Mouse (Mus musculus) testis, postnatal 10 days (tissue): ENCODE data around the gene Tbcd.
"Not testable (repeated sequence)": the region's sequence is repeated elsewhere in the genome, so short reads cannot be mapped to it uniquely, and the experiment has no call there.

Source experiments
- DNase-seq: peaks from one replicate; pipeline ENCODE4 v3.0.0; 2021; ENCODE audit warnings: low spot score

Tbcd gene

DNA sequence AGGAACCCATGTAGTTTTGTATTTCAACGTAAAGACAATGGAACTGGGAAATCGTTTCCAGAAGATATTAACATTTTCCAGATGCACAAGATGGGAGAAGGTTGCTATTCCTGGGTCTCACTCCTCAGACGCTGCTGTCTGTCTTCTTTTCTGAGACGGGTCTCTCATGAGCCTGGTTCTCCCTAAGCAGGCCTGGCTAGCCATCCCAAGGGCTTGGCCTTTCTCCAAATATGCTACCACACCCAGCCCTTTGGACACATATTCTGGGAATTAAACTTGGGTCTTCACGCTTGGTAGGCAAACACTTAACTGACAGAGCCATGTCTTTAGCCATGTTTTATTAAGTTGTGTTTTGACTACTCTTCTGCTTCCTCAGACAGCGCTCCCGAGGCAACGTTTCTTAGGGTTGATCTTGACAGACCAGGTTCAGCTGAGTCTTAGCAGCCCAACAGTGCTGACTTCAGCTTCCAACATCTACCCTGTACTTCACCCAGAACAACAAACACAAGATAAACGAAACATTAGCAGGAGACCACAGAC, 202.7 kb downstream of the Tbcd start:
- no peak for DNase-seq

DNA sequence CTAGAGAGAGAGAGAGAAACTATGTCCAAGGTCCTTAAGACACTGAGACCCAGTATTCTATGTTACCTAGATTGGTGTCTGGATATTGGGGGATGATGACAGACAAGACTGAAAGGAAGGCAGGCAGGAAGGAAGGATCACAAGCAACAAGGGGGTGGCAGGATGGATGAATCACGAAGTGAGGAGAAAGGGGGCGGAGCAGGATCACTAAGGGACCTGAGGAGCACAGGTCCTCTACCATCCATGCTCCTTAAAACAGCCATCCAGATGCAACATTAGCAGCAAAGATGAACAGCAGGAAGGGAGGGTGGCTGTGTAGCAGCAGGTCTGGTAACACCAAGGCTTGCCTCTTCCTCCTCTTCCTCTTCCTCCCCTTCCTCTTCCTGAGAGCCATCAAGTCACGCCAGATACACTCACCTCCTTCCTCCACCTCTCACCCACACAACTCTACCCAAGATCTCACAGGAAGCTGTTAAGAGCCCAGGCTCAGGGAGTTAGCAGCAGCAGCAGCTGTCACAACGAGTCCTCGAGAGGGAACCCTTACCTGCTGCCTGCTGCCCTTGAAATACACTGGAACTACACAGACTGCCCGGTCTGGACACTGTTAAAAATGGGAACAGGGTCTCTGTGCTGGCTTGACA, 203.5 kb downstream of the Tbcd start:
- no peak for DNase-seq

DNA sequence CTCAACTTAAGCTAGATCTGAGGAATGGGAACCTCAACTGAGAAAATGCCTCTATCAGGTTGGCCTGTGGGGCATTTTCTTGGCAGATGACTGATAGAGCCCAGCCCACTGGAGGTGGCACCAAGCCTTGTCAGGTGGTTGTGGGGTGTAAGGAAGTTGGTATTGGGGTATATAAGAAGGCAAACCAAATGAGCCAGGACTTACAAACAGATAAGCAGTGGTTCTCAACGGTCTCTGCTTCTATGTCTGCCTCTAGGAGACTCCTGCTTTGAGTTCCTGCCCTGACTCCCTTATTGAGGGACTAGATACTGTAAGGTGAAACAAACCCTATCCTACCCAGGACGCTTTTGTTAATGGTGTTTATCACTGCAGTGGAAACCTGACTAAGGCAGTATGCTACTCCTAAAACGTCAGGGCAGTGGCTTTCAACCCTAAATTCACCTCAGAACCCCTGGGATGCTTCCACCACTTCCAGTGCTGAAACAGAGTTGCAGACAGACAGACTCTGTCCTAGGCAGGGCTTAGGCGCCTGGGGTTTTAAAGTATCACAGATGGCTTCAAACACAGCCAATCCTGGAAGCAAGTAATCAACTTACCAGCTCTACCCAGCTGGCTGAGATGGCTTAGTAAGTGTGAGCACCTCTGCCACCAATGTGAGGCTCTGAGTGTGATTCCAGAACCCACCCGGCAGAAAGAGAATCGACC, 204.2 kb downstream of the Tbcd start:
- DNase-seq, result no peak

DNA sequence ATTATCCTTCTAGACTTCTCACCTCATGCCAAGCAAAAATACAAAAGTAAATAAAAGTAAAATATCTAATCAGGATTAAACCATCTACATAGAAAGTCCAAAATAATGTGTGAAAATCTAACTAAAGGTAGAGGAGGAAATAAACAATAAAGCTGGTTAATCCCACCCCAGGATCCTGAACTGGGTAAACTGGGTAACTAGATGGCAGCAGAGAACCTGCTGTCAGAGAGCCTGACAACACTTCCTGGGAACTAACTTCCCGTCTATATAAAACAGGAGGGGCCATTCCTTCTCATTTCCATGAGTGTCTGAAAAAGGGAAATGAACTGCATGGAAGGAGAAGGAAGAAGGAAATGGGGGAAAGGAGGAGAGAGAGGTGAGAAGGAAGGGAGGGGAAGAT, 206.4 kb downstream of the Tbcd start:
- no peak for DNase-seq

DNA sequence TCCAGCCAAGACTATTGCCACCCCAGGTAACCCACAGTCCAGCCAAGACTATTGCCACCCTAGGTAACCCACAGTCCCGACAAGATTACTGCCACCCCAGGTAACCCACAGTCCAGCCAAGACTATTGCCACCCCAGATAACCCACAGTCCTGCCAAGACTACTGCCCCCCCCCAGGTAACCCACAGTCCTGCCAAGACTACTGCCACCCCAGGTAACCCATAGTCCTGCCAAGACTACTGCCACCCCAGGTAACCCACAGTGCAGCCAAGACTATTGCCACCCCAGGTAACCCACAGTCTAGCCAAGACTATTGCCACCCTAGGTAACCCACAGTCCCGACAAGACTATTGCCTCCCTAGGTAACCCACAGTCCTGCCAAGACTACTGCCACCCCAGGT, 208.9 kb downstream of the Tbcd start:
- not testable (repeated sequence) for DNase-seq

DNA sequence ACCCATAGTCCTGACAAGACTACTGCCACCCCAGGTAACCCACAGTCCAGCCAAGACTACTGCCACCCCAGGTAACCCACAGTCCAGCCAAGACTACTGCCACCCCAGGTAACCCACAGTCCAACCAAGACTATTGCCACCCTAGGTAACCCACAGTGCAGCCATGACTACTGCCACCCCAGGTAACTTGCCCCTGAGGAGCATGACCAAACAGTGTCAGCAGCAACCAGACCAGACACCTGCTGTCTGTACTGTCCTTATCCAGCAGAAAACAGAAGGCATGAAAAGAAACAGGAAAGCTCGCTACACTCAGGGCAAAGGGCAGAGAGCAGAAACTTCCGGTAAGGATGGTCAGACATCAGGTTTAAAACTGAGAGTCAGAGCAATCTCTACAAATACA, 209.4 kb downstream of the Tbcd start:
- DNase-seq, result no peak
